Mouse (Mus musculus) central nervous system, embryonic 18 days (tissue): Measurements from ENCODE around the gene Pgp. TPM values are rescaled to one million over a fixed set of nuclear protein-coding genes. Genes with fewer than 3 reads are reported as not detected.

Source experiments
- polyA plus RNA-seq: library from polyadenylated mRNA; depleted of rRNA; stranded (reverse); fragments of >200 nt; gene quantifications from 2 replicates; pipeline ENCODE4 v1.2.3, GENCODE M21; 2012; rRNA removed

Gene Pgp
- polyA plus RNA-seq: 51.9 and 56.2 TPM in 2 replicates

DNA sequence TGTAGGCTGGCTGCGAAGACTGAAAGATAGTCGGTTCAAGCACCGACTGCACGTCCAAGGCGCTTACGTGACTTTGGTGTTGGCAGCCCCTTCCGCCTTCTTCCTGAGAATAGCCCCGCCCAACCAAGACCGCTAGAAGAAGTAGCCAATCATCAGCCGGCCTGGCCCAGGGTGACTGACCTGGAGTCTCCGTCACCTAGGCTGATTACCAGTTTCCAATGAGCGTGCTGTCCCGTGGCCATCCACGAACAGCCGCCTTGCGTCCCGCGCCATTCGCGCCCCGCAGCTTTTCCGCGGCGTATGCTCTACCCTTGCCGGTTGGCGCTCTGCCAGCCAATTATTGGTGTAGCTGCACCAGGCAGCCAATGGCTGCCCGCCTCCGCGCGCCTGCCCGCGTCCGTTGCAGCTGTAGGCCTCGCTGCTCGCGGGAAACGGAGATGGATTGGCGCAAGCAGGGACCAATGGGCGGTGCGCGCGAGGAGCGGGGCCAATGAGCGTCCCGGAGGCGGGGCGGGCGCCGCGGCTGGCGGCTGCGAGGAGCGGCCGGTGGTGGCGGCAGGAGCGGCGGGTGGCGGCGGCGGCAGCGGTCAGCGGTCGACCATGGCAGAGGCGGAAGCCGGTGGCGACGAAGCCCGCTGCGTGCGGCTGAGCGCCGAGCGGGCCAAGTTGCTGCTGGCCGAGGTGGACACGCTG is at the start of gene Pgp, which contains the start of gene E4f1:
TSS of gene Pgp (plus strand) at position 483 of the 693 bp plus-strand sequence.
TSS of gene E4f1 (minus strand) at position 404 of the 693 bp plus-strand sequence.

DNA sequence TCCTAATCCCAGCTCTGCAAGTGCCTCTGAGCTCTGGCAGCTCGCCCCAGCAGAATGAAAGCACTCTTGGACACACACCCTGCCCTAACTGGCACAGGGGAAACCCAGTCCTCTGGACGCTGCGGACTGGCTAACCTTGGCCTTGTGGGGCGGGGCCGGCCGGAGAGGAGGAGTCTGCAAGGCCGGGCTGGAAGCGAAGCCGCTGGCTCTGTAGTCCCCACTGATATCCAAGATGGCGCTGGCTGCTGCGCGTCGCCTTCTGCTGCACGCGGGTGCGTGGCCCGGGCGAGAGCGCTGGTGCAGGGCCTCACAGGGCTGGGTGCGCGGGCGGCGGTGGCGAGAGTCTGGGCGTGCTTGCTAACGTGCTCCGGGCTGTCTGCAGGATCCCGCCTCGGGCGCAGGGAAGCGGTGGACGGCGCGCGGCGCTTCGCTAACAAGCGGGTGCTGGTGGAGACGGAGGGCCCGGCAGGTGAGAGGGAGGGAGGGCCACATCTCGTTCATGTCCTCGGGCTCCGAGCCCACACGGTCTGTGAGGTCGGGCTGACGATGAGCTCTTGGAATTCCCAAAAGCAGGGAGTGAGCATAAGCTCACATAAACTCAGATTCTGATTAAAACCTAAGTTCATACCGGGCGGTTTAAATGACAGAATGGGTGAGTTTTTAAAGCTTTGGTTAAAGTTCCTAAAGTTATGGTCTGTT is 43.6 kb upstream of the Pgp start, which contains the start of gene Eci1:
TSS of gene Eci1 (plus strand) at position 171 of the 699 bp plus-strand sequence.

DNA sequence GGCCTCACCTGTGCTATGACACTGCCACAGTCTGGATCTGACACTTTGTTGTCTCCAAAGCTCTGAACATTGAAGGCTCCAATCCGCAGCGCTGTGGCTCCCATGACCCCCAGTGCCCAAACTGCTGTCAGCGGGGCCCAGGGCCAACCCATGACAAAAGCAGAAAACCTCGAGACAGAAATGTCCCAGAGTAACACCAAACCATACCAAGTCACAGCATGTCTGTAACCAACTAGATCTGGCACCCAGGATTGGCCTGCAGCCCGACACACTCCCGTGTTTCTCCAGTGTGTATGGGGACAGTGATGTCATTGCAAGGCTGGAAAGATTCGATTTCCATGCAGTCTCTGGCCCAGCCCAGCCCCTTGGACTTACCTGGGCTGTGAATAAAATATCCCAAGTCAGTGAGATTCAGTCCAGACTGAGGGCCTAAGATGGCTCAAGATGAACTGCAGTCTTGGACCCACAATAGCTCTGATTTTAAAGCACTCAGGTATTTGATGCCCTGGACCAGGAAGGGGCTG is 27.5 kb upstream of the Pgp start, which contains the start of gene Dnase1l2:
TSS of gene Dnase1l2 (minus strand) at position 474 of the 524 bp plus-strand sequence.

DNA sequence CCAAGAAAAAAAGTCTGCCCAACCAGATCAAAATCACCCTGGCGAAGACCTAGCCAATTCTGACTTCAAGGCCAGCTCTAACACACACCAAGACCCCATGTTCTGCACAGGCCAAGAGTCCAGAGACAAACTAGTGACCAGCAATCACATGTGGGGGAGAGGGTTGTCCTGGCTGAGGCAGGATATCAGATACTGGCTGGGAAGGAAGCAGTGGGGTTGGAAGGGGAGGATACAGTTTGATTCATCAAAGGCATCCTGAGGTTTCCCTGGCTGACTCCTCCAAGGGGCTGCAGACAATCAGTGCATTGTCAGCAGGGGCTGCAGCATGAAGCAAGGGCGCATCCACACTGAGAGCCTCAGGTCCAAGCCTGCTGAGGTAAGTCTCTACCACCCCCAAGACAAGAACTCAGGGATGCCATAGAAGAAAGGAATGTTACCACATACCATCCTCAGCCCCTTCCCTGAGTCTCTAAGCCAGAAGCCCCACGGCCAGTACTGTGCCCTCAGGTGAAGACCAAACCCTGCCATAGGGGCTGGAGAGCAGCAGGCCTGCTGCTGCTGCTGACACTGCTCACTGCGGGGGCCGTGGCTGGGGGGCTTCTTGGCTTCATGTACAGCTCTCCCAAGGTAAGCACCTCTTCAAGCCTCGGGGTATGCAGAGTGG is 3.6 kb downstream of the Pgp start, which contains the start of gene Bricd5:
TSS of gene Bricd5 (plus strand) at position 273 of the 664 bp plus-strand sequence.

DNA sequence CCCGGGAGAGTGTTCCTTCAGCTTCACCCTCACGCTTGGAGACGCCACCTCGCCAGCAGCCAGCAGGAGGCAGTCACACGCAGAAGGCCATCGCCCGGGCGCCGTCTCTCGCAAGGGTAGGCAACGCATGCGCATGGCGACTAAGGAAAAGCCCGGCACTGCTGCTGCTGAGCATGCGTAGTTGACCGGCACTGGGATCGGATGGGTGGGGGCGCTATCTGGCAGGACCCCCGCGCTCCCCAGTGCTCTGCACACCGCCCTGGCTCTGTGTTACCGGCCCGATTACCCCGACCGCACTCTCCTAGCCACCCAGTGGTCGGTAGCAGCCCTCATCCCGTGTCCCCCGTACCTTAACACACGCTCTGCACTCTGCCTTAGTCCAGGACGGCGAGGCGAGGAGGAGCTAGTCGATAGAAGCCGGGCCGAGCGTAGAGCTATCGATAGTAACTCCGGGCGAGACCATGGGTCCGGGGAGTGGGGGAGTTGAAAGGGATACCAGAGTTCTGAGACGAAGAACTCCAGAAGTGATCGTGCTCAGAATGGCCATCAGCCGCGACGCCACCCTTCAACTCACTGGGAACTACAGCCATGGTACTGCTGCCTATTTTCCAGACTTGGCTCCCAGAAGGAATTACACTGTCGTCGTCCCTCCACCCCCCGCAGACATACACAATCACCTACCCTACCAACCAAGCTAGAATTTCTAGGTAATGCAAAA is 8.6 kb downstream of the Pgp start, which contains the start of gene Mlst8:
TSS of gene Mlst8 (minus strand) at position 416 of the 718 bp plus-strand sequence.

DNA sequence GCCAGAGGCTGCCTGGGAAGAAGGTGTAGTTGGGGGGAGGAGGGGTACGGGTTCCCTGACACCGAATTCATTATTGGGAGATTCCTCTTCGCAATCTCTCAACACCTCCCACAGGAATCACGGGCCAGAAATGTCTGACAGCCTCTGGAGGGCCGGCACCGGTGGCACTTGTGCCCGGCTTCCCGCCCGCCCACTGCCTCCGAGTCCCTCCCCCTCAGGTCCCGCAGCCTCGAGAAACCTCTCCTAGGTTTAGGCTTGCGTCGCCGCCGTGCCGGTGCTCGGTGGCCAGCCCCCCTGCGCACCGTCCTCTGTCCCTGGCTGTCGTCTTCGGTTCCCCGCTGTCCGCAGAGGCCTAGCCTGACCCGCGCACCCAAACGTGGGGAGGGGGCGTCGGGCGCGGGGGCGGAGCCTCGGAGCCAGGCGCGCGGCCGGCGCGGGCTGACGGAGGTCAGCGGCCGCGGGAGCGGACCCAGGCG is 18.0 kb downstream of the Pgp start, which contains the start of gene Caskin1:
TSS of gene Caskin1 (plus strand) at position 416 of the 476 bp plus-strand sequence.

Other genes starting within 250 kb of the Pgp start
- gene Tedc2, start 249.5 kb upstream of the Pgp start, polyA plus RNA-seq: 22.1 and 22.9 TPM in 2 replicates
- gene Ccnf, start 218.9 kb upstream of the Pgp start, polyA plus RNA-seq: 9.5 and 10.0 TPM in 2 replicates
- gene Abca17, start 119.3 kb upstream of the Pgp start, polyA plus RNA-seq: 1.2 TPM in 2 replicates
- 51.3 and 52.5 TPM in 2 replicates for gene Abca3, start 118.4 kb upstream of the Pgp start, polyA plus RNA-seq
- 342 and 369 TPM in 2 replicates for gene Rnps1, start 55.8 kb upstream of the Pgp start, polyA plus RNA-seq
- gene Eci1, start 43.8 kb upstream of the Pgp start, polyA plus RNA-seq: 21.5 and 23.7 TPM in 2 replicates
- gene Dnase1l2, start 27.3 kb upstream of the Pgp start, polyA plus RNA-seq: 31.0 and 36.4 TPM in 2 replicates
- 80.4 and 89.3 TPM in 2 replicates for gene E4f1, start 79 bp upstream of the Pgp start, polyA plus RNA-seq
- gene Bricd5, start 3.5 kb downstream of the Pgp start, polyA plus RNA-seq: 0.67 and 1.4 TPM in 2 replicates
- gene Mlst8, start 8.7 kb downstream of the Pgp start, polyA plus RNA-seq: 40.6 TPM in 2 replicates
- gene Caskin1, start 18.2 kb downstream of the Pgp start, polyA plus RNA-seq: 109 and 125 TPM in 2 replicates
- gene Traf7, start 57.5 kb downstream of the Pgp start, polyA plus RNA-seq: 317 and 344 TPM in 2 replicates
- gene Rab26, start 63.8 kb downstream of the Pgp start, polyA plus RNA-seq: 14.9 and 17.8 TPM in 2 replicates
- gene Pkd1, start 79.4 kb downstream of the Pgp start, polyA plus RNA-seq: 72.1 and 73.5 TPM in 2 replicates
- 152 and 155 TPM in 2 replicates for gene Tsc2, start 162.2 kb downstream of the Pgp start, polyA plus RNA-seq
- gene Nthl1, start 162.3 kb downstream of the Pgp start, polyA plus RNA-seq: 13.9 and 14.3 TPM in 2 replicates
- gene Slc9a3r2, start 179.9 kb downstream of the Pgp start, polyA plus RNA-seq: 48.9 and 51.1 TPM in 2 replicates
- 0.31 and 0.40 TPM in 2 replicates for gene Npw, start 188.1 kb downstream of the Pgp start, polyA plus RNA-seq
- 73.8 and 74.1 TPM in 2 replicates for gene Zfp598, start 199.3 kb downstream of the Pgp start, polyA plus RNA-seq
- 153 and 170 TPM in 2 replicates for gene Syngr3, start 219.6 kb downstream of the Pgp start, polyA plus RNA-seq
- 28.7 and 30.4 TPM in 2 replicates for gene Gfer, start 225.8 kb downstream of the Pgp start, polyA plus RNA-seq
- 7.4 and 8.2 TPM in 2 replicates for gene Noxo1, start 225.8 kb downstream of the Pgp start, polyA plus RNA-seq
- 63.2 and 66.6 TPM in 2 replicates for gene Tbl3, start 237.3 kb downstream of the Pgp start, polyA plus RNA-seq
- gene Rnf151, start 247.7 kb downstream of the Pgp start, polyA plus RNA-seq: 0.28 TPM in 2 replicates
- 1,636 and 1,660 TPM in 2 replicates for gene Rps2, start 247.7 kb downstream of the Pgp start, polyA plus RNA-seq